Mouse (Mus musculus): ENCODE results near the gene Ensa.

Ensa gene

GRCm38 (mm10) chr3:95679551-95679950, 54.8 kb downstream of the Ensa start:
- no peak for DNase-seq (ENCODE audit: low read depth, low spot score)

- no peak for DNase-seq (ENCODE audit: low read depth, low spot score)
These were observed 55.9 kb downstream of the Ensa start for GRCm38 (mm10) chr3:95680673-95681072.

GRCm38 (mm10) chr3:95681365-95681764, 56.6 kb downstream of the Ensa start:
- DNase-seq (ENCODE audit: low read depth, low spot score): no peak
